Mouse (Mus musculus): ENCODE data around the gene Cacna1c. TPM values are rescaled to one million over a fixed set of nuclear protein-coding genes. Genes with fewer than 3 reads are reported as not detected.

Cacna1c gene
- total RNA-seq (2022) = 10 to 100 TPM; 52.8 to 62.4 (median 55.1) TPM

- no peak for DNase-seq (ENCODE audit: low spot score in 2 of 2)
These were observed at the start of gene Cacna1c for GRCm38 (mm10) chr6:119196382-119197305. TSS of gene Cacna1c (minus strand) at chr6:119196418.

- no peak for DNase-seq (ENCODE audit: low spot score in 2 of 2)
These were observed 44.9 kb upstream of the Cacna1c start for GRCm38 (mm10) chr6:119240871-119241705.

- no peak for DNase-seq (ENCODE audit: low spot score in 2 of 2)
These were observed 44.0 kb upstream of the Cacna1c start for GRCm38 (mm10) chr6:119240256-119240655.

GRCm38 (mm10) chr6:119239341-119240005 lies 43.3 kb upstream of the Cacna1c start:
- no peak for DNase-seq (ENCODE audit: low spot score in 2 of 2)

GRCm38 (mm10) chr6:119237427-119237989 lies 41.3 kb upstream of the Cacna1c start:
- DNase-seq (ENCODE audit: low spot score in 2 of 2) = no peak

GRCm38 (mm10) chr6:119236241-119236640 lies 40.0 kb upstream of the Cacna1c start, which contains the start of gene Cacna2d4:
TSS of gene Cacna2d4 (plus strand) at chr6:119236526.
- no peak for DNase-seq (ENCODE audit: low spot score in 2 of 2)

GRCm38 (mm10) chr6:119235441-119235840 lies 39.2 kb upstream of the Cacna1c start:
- DNase-seq (ENCODE audit: low spot score in 2 of 2) = no peak

GRCm38 (mm10) chr6:119233066-119233465 lies 36.8 kb upstream of the Cacna1c start:
- no peak for DNase-seq (ENCODE audit: low spot score in 2 of 2)

- no peak for DNase-seq (ENCODE audit: low spot score in 2 of 2)
These were observed 32.8 kb upstream of the Cacna1c start for GRCm38 (mm10) chr6:119228861-119229603.

- DNase-seq (ENCODE audit: low spot score in 2 of 2) = no peak
These were observed 30.8 kb upstream of the Cacna1c start for GRCm38 (mm10) chr6:119227001-119227400.

GRCm38 (mm10) chr6:119225731-119226130 lies 29.5 kb upstream of the Cacna1c start:
- DNase-seq (ENCODE audit: low spot score in 2 of 2) = no peak

- no peak for DNase-seq (ENCODE audit: low spot score in 2 of 2)
These were observed 29.0 kb upstream of the Cacna1c start for GRCm38 (mm10) chr6:119225226-119225625.

- DNase-seq (ENCODE audit: low spot score in 2 of 2) = peak in 1 of 2 experiments; percentile 49
These were observed 28.4 kb upstream of the Cacna1c start for GRCm38 (mm10) chr6:119224451-119225195.

GRCm38 (mm10) chr6:119220297-119220696 lies 24.1 kb upstream of the Cacna1c start:
- DNase-seq (ENCODE audit: low spot score in 2 of 2) = no peak

- no peak for DNase-seq (ENCODE audit: low spot score in 2 of 2)
These were observed 23.1 kb upstream of the Cacna1c start for GRCm38 (mm10) chr6:119219237-119219870.

GRCm38 (mm10) chr6:119218591-119218990 lies 22.4 kb upstream of the Cacna1c start:
- no peak for DNase-seq (ENCODE audit: low spot score in 2 of 2)

GRCm38 (mm10) chr6:119217661-119218060 lies 21.4 kb upstream of the Cacna1c start:
- no peak for DNase-seq (ENCODE audit: low spot score in 2 of 2)

- no peak for DNase-seq (ENCODE audit: low spot score in 2 of 2)
These were observed 18.9 kb upstream of the Cacna1c start for GRCm38 (mm10) chr6:119215040-119215613.

GRCm38 (mm10) chr6:119214190-119214589 lies 18.0 kb upstream of the Cacna1c start:
- DNase-seq (ENCODE audit: low spot score in 2 of 2) = no peak
